Mouse (Mus musculus) forebrain, postnatal 0 days (tissue): ENCODE results near the gene Ppard. TPM values are rescaled to one million over a fixed set of nuclear protein-coding genes. Genes with fewer than 3 reads are reported as not detected.
A peak's percentile ranks its signal among the peaks of the same experiment; 100 is the strongest.

Experiments
- ATAC-seq: fragments of 200-750 bp; cut with Nextera tagmentation; 2 replicates; pipeline ENCODE4 v1.8.0; 2017; ENCODE audit warnings: mild to moderate bottlenecking, moderate library complexity
- DNase-seq: peaks from one replicate; pipeline ENCODE4 v3.0.0-alpha.2; 2015
- H3K27ac ChIP-seq: fragments of 300-500 bp; sonication (generic); 2 replicates; pipeline ENCODE4 v1.5.1; 2014; ENCODE audit warnings: low read depth, mild to moderate bottlenecking, antibody characterized with exemption, low read length, moderate library complexity, mixed read lengths
- H3K27me3 ChIP-seq: fragments of 300-500 bp; sonication (generic); 2 replicates; pipeline ENCODE4 v1.6.1; 2014; ENCODE audit warnings: mild to moderate bottlenecking, low read length, mixed read lengths; ENCODE audit not compliant: insufficient read depth
- H3K36me3 ChIP-seq: fragments of 300-500 bp; sonication (generic); 2 replicates; pipeline ENCODE4 v1.6.1; 2014; ENCODE audit warnings: mild to moderate bottlenecking, moderate library complexity; ENCODE audit not compliant: insufficient read depth
- H3K4me1 ChIP-seq: fragments of 300-500 bp; sonication (generic); 2 replicates; pipeline ENCODE4 v1.6.1; 2014; ENCODE audit warnings: antibody characterized with exemption; ENCODE audit not compliant: insufficient read depth
- H3K4me2 ChIP-seq: fragments of 300-500 bp; sonication (generic); 2 replicates; pipeline ENCODE4 v1.6.1; 2014; ENCODE audit warnings: low read depth, mild to moderate bottlenecking, moderate library complexity
- H3K4me3 ChIP-seq: fragments of 300-500 bp; sonication (generic); 2 replicates; pipeline ENCODE4 v1.5.1; 2014; ENCODE audit warnings: low read depth, low read length, mixed read lengths
- H3K9ac ChIP-seq: fragments of 300-500 bp; sonication (generic); 2 replicates; pipeline ENCODE4 v1.6.1; 2014; ENCODE audit warnings: mild to moderate bottlenecking
- H3K9me3 ChIP-seq: fragments of 300-500 bp; sonication (generic); 2 replicates; pipeline ENCODE4 v1.6.1; 2016; ENCODE audit warnings: low read length
- CTCF ChIP-seq: sonication (generic); IDR thresholded peaks from 2 replicates; pipeline ENCODE4 v1.5.1; 2016; ENCODE audit warnings: antibody characterized with exemption, control low read depth, low read depth
- WGBS: fragments of 180-500 bp; shearing (Covaris S2); extraction: QIAGEN DNeasy Blood & Tissue Kit; methylation state at CpG from one replicate; pipeline ENCODE4 v1.1.7; 2014; 5-methylcytosine and 5-hydroxymethylcytosine counted together
- polyA plus RNA-seq: library from polyadenylated mRNA; unstranded; fragments of >200 nt; fragmentation: Nextera tagmentation; extraction: Ambion mirVana; gene quantifications from 2 replicates; pipeline ENCODE4 v1.2.1, GENCODE M21; 2015
- total RNA-seq: library from RNA; depleted of rRNA; stranded (reverse); fragments of >200 nt; gene quantifications from 2 replicates; pipeline ENCODE4 v1.2.3, GENCODE M21; 2014

The Ppard gene
- total and polyA plus RNA-seq, 2 experiments from 2014 or later = 1.3 to 7.9 TPM

- H3K4me3 ChIP-seq = no peak overlapping the region
- ATAC-seq = no peak
- 0 out of 2 replicates have a peak, but pooled peaks cover 4% of the 10 kb centered on the region for H3K4me1 ChIP-seq
- H3K36me3 ChIP-seq = no peaks in the 10 kb centered on the region
- no peak overlapping the region for H3K27ac ChIP-seq
- no peaks in the 10 kb centered on the region for H3K9me3 ChIP-seq
- no peak overlapping the region for H3K9ac ChIP-seq
- no peak overlapping the region for H3K4me2 ChIP-seq
- TF ChIP-seq CTCF = no peak
- H3K27me3 ChIP-seq = no peaks in the 10 kb centered on the region
- 90% methylated on average over 7 of the region's 7 CpGs for WGBS
- no peak for DNase-seq
These were observed 105.0 kb downstream of the Ppard start for GRCm38 (mm10) chr17:28337547-28337946.

DNA sequence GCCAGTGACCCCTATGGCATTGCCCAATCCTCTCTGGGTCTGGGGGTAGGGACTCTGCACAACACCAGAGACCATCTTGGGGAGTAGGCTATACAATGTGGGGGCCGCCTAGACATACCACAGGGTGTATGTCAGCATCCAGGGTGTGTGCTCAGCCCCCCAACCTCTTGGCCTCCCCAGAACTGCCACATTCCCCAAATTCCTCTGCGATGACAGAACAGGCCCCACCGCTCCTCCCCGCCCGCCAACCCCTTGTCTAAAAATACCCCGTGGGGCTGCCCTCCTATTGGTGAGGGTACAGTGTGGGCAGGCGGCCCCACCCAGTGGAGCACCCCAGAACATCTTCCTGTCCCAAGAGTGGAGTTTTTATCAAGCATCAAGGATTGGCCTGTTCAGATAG is 108.1 kb downstream of the Ppard start:
- Histone ChIP-seq H3K9me3 (no peaks in the 10 kb centered on the region), H3K4me3 (no peak overlapping the region), H3K4me1 (0 out of 2 replicates have a peak, but pooled peaks cover 4% of the 10 kb centered on the region), H3K27me3 (no peaks in the 10 kb centered on the region), H3K4me2 (0 out of 2 replicates have a peak overlapping the region, but pooled peaks have one; percentile 46), H3K36me3 (no peaks in the 10 kb centered on the region), H3K27ac (no peak overlapping the region), H3K9ac (0 out of 2 replicates have a peak overlapping the region, but pooled peaks have one; percentile 39)
- TF ChIP-seq CTCF = no peak
- WGBS = 75% methylated on average over 7 of the region's 7 CpGs
- DNase-seq = no peak
- ATAC-seq = peak; percentile 3; the same call in 1 of the 2 replicates

DNA sequence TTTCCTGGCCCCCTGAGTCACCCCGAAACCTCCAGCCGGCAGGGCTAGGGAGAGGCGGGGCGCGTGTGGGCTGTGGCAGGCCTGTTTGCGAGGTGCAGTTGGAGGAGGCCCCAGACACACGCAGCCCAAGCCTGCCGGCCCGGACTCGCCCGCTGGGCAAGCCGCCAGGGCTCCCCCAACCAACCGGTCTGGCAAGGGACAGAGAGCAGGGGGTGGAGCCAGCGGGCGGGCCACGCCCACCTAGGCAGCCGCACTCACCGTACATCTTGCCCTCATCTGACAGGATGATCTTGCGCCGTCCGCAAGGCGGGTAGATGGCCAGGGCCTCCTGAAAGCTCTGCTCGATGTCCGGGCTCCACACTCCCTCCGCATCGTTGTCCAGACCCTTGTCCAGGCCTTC is 108.6 kb downstream of the Ppard start:
- WGBS = 8% methylated on average over 26 of the region's 26 CpGs
- H3K4me1 ChIP-seq = 0 out of 2 replicates have a peak, but pooled peaks cover 4% of the 10 kb centered on the region
- H3K9ac ChIP-seq = peak overlapping the region; percentile 39; the same call in 1 of the 2 replicates
- H3K4me3 ChIP-seq = 0 out of 2 replicates have a peak overlapping the region, but pooled peaks have one; percentile 7
- peak; percentile 70 for DNase-seq
- H3K27ac ChIP-seq = no peak overlapping the region
- no peaks in the 10 kb centered on the region for H3K27me3 ChIP-seq
- H3K9me3 ChIP-seq = no peaks in the 10 kb centered on the region
- no peaks in the 10 kb centered on the region for H3K36me3 ChIP-seq
- no peak for TF ChIP-seq CTCF
- peak; percentile 85 for ATAC-seq
- H3K4me2 ChIP-seq = peak overlapping the region; percentile 46

DNA sequence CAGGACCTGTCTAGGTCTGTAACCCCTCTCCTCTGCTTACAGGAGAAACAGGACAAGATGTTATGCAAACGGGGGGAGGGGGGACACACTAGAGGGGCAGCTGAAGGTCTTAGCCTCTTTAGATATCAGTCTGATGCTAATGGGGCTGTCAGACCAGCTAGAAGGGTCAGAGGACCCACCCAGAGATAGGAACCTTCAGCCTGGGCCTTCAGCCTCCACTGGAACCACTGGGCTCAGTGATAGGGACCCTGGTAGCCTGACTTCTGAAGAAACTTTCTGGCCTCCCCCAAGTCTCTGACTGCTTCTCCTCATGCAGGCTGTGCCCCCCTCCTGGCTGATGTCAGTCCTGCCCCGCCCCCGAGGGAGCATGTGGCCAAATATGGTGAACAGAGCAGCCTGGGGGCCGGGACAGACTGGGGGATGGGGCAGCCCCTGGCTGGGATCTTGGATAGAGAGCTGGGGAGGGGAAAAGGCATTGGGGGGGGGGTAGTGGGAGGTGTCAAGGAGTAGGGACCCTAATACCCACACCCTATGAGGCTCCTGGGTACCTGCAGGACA is 111.6 kb downstream of the Ppard start:
- H3K4me1 ChIP-seq = 0 out of 2 replicates have a peak, but pooled peaks cover 4% of the 10 kb centered on the region
- H3K9ac ChIP-seq = no peak overlapping the region
- ATAC-seq = no peak
- no peak overlapping the region for H3K4me2 ChIP-seq
- no peak overlapping the region for H3K4me3 ChIP-seq
- H3K9me3 ChIP-seq = no peaks in the 10 kb centered on the region
- no peaks in the 10 kb centered on the region for H3K27me3 ChIP-seq
- H3K27ac ChIP-seq = no peak overlapping the region
- no peaks in the 10 kb centered on the region for H3K36me3 ChIP-seq
- no peak for TF ChIP-seq CTCF
- no peak for DNase-seq
- WGBS = 41% methylated on average over 4 of the region's 4 CpGs

DNA sequence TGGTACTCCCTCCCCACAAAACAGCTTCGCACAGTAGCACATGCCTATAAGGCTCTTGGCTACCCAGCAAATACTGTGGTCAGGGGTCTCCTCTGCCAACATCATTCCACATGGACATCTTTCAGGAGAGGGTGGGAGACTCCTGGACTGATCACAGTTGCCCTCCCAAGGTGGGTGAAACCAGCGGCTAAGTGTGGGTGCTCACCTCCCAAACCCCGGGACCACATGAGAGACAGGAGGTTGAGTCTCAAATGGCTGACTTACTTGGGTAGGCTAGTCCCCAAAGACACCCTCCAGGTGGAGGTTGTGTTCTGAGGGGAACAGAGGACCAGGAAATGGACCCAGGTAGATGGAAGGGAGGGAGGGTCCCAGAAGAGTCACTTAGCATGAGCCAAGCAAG is 112.2 kb downstream of the Ppard start:
- 69% methylated on average over 3 of the region's 3 CpGs for WGBS
- no peaks in the 10 kb centered on the region for H3K27me3 ChIP-seq
- H3K27ac ChIP-seq = no peak overlapping the region
- H3K4me3 ChIP-seq = no peak overlapping the region
- H3K9me3 ChIP-seq = no peaks in the 10 kb centered on the region
- 0 out of 2 replicates have a peak, but pooled peaks cover 4% of the 10 kb centered on the region for H3K4me1 ChIP-seq
- TF ChIP-seq CTCF = no peak
- no peak overlapping the region for H3K4me2 ChIP-seq
- no peak for DNase-seq
- no peak overlapping the region for H3K9ac ChIP-seq
- no peak for ATAC-seq
- no peaks in the 10 kb centered on the region for H3K36me3 ChIP-seq

- TF ChIP-seq CTCF = no peak
- ATAC-seq = no peak
These were observed 112.8 kb downstream of the Ppard start for GRCm38 (mm10) chr17:28345271-28345721.

GRCm38 (mm10) chr17:28345882-28346281 is 113.4 kb downstream of the Ppard start:
- ATAC-seq = no peak
- H3K4me1 ChIP-seq = 0 out of 2 replicates have a peak, but pooled peaks cover 4% of the 10 kb centered on the region
- no peak for DNase-seq
- no peak for TF ChIP-seq CTCF
- no peak overlapping the region for H3K27ac ChIP-seq
- 30% methylated on average over 10 of the region's 10 CpGs for WGBS
- no peaks in the 10 kb centered on the region for H3K36me3 ChIP-seq
- H3K4me2 ChIP-seq = no peak overlapping the region
- no peak overlapping the region for H3K4me3 ChIP-seq
- no peaks in the 10 kb centered on the region for H3K9me3 ChIP-seq
- no peak overlapping the region for H3K9ac ChIP-seq
- H3K27me3 ChIP-seq = no peaks in the 10 kb centered on the region

More at GRCm38 (mm10) chr17:28345271-28345721, 112.8 kb downstream of the Ppard start:
- DNase-seq = no peak
- H3K4me1 ChIP-seq = 0 out of 2 replicates have a peak, but pooled peaks cover 4% of the 10 kb centered on the region
- no peaks in the 10 kb centered on the region for H3K27me3 ChIP-seq
- no peak overlapping the region for H3K9ac ChIP-seq
- no peak overlapping the region for H3K4me2 ChIP-seq
- WGBS = 19% methylated on average over 8 of the region's 8 CpGs
- H3K4me3 ChIP-seq = no peak overlapping the region
- H3K27ac ChIP-seq = no peak overlapping the region
- H3K9me3 ChIP-seq = no peaks in the 10 kb centered on the region
- H3K36me3 ChIP-seq = no peaks in the 10 kb centered on the region
